18 mouse cellular contexts compared by ENCODE assay signal in the genomic region with DNA sequence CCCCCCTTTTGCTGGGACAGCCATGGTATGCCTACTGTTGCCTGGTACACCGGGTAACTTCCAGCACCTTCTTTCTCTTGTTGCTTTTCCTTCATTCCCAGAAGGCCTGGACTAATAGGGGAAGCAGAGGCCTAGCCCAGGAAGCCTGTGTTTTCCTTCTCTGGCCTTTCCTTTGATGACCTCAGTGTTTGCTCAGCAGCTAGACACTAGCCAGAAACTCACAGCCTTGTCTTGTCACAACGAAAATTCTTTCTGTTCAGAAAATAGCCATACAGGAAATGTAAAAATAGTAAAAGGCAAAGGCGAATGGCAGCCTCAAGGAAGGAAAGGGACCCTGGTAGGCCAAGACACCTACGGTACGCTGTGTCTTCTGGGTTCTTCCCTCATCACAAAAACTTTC.
DNase-seq lines count a peak whose midpoint lies in the region; ATAC-seq and TF ChIP-seq lines count a peak whose summit lies in the region.
"Had no signal": no experiment of that assay in that cellular context is flagged by ENCODE, and none has a peak within 500 bp of the region (broad histone marks: within the 10 kb centered on the region; RNA-seq: fewer than 3 reads in every experiment).

No protein-coding gene starts in this region.

- WGBS in kidney, embryonic 14.5 days, result 61% methylated on average over 5 of the region's 5 CpGs
- WGBS in heart, embryonic 13.5 days, result 46% methylated on average over 5 of the region's 5 CpGs
- WGBS in kidney, postnatal 0 days, result 66% methylated on average over 5 of the region's 5 CpGs

- ATAC-seq in kidney, embryonic 14.5 days (ENCODE audit: low FRiP score, low TSS enrichment), result no peak
- ATAC-seq in heart, embryonic 13.5 days (ENCODE audit: extremely low read depth, insufficient number of reproducible peaks, low FRiP score, low TSS enrichment), result no peak
- ATAC-seq in kidney, postnatal 0 days (replicated peaks; ENCODE audit: low FRiP score, low read depth), result no peak
- ATAC-seq: Patski had no signal

- H3K27me3 ChIP-seq in kidney, embryonic 14.5 days (ENCODE audit: control insufficient read depth, insufficient read depth, low read length), result no peaks in the 10 kb centered on the region
- no peaks in the 10 kb centered on the region for H3K27me3 ChIP-seq in heart, embryonic 13.5 days (replicated peaks)
- H3K27me3 ChIP-seq in kidney, postnatal 0 days (ENCODE audit: insufficient read depth, low read length), result no peaks in the 10 kb centered on the region
- H3K27me3 ChIP-seq: lung, embryonic 15.5 days; megakaryocyte, embryonic 14.5 days; neural tube, embryonic 13.5 days had no signal

- no peak overlapping the region for H3K4me2 ChIP-seq in kidney, embryonic 14.5 days (replicated peaks; ENCODE audit: low read depth, low read length)
- no peak overlapping the region for H3K4me2 ChIP-seq in heart, embryonic 13.5 days
- H3K4me2 ChIP-seq in kidney, postnatal 0 days (ENCODE audit: low read length), result no peak overlapping the region
- H3K4me2 ChIP-seq: lung, embryonic 15.5 days; neural tube, embryonic 13.5 days had no signal

- no peak for TF ChIP-seq CTCF in kidney, postnatal 0 days (IDR thresholded peaks at IDR 0.05; ENCODE audit: low read depth)

- H3K9ac ChIP-seq in kidney, embryonic 14.5 days (ENCODE audit: low read depth, low read length), result no peak overlapping the region
- no peak overlapping the region for H3K9ac ChIP-seq in heart, embryonic 13.5 days
- no peak overlapping the region for H3K9ac ChIP-seq in kidney, postnatal 0 days (ENCODE audit: low read depth, low read length)
- H3K9ac ChIP-seq: lung, embryonic 15.5 days; neural tube, embryonic 13.5 days had no signal

- no peak overlapping the region for H3K27ac ChIP-seq in kidney, embryonic 14.5 days (ENCODE audit: low read depth, low read length)
- H3K27ac ChIP-seq in heart, embryonic 13.5 days (replicated peaks), result peak overlapping the region; percentile 45; the same call in 1 of the 2 replicates
- H3K27ac ChIP-seq in kidney, postnatal 0 days, result no peak overlapping the region
- H3K27ac ChIP-seq: forebrain, embryonic 10.5 days; hindbrain, embryonic 10.5 days; lung, embryonic 15.5 days; neural tube, embryonic 13.5 days had no signal

- DNase-seq in kidney, adult 8-10 months, result peak; percentile 11 to 13
- peak; percentile 17 to 38 for DNase-seq in heart, adult 9 months (ENCODE audit: low spot score in 2 of 2)
- DNase-seq in kidney, postnatal 0 days (ENCODE audit: low spot score), result peak; percentile 47
- DNase-seq in cerebellum, postnatal 25 days, result no peak
- no peak for DNase-seq in neural tube, embryonic 10.5 days (ENCODE audit: extremely low spot score, low spot score)
- DNase-seq: cerebellum, adult 9-10 months; gastrocnemius, postnatal 14 days; layer of hippocampus, postnatal 36 days; left cerebral cortex, postnatal 4 days; thymus, postnatal 36 days had no signal

- H3K4me1 ChIP-seq in kidney, embryonic 14.5 days (ENCODE audit: control insufficient read depth, insufficient read depth, low read length), result no peaks in the 10 kb centered on the region
- peaks cover 31% of the 10 kb centered on the region for H3K4me1 ChIP-seq in heart, embryonic 13.5 days
- 0 out of 2 replicates have a peak, but pooled peaks cover 2% of the 10 kb centered on the region for H3K4me1 ChIP-seq in kidney, postnatal 0 days (replicated peaks; ENCODE audit: insufficient read depth, low read length)
- H3K4me1 ChIP-seq: forebrain, embryonic 10.5 days; neural tube, embryonic 13.5 days had no signal

- no peaks in the 10 kb centered on the region for H3K36me3 ChIP-seq in kidney, embryonic 14.5 days (ENCODE audit: control insufficient read depth, insufficient read depth, low read length)
- H3K36me3 ChIP-seq in heart, embryonic 13.5 days, result no peaks in the 10 kb centered on the region
- no peaks in the 10 kb centered on the region for H3K36me3 ChIP-seq in kidney, postnatal 0 days (ENCODE audit: insufficient read depth, low read length)
- H3K36me3 ChIP-seq: forebrain, embryonic 10.5 days; hindbrain, embryonic 10.5 days; lung, embryonic 15.5 days; neural tube, embryonic 13.5 days had no signal

- H3K9me3 ChIP-seq in kidney, embryonic 14.5 days (ENCODE audit: control insufficient read depth, low read length), result no peaks in the 10 kb centered on the region
- H3K9me3 ChIP-seq in heart, embryonic 13.5 days, result no peaks in the 10 kb centered on the region
- H3K9me3 ChIP-seq in kidney, postnatal 0 days (replicated peaks; ENCODE audit: low read length), result no peaks in the 10 kb centered on the region
- H3K9me3 ChIP-seq: forebrain, embryonic 10.5 days; hindbrain, embryonic 10.5 days; lung, embryonic 15.5 days; megakaryocyte, embryonic 14.5 days; neural tube, embryonic 13.5 days had no signal

- H3K4me3 ChIP-seq in kidney, embryonic 14.5 days (ENCODE audit: low read length), result no peak overlapping the region
- H3K4me3 ChIP-seq in heart, embryonic 13.5 days, result no peak overlapping the region
- no peak overlapping the region for H3K4me3 ChIP-seq in kidney, postnatal 0 days (replicated peaks; ENCODE audit: low read depth, low read length)
- H3K4me3 ChIP-seq: forebrain, embryonic 10.5 days; hindbrain, embryonic 10.5 days; lung, embryonic 15.5 days; megakaryocyte, embryonic 14.5 days; neural tube, embryonic 13.5 days had no signal

Comparison
In these comparisons a context has a peak if more than half of its experiments do, and no peak if none do; other contexts are left out.
1. DNase-seq: peak in kidney, adult 8-10 months (2 of 2), heart, adult 9 months (2 of 2) and kidney, postnatal 0 days (single experiment); none in cerebellum, postnatal 25 days (0 of 2) and neural tube, embryonic 10.5 days (single experiment).